Mouse (Mus musculus) bone marrow, adult 2 months (tissue): ENCODE measurements around the gene Vsig2. TPM values are rescaled to one million over a fixed set of nuclear protein-coding genes. Genes with fewer than 3 reads are reported as not detected.

Source experiments
- H3K27ac ChIP-seq: fragments of 200-500 bp; 2 replicates; pipeline ENCODE4 v1.5.1; 2012; ENCODE audit warnings: low read depth, mild to moderate bottlenecking, control low read depth, inconsistent platforms, low read length; ENCODE audit not compliant: control insufficient read depth, poor library complexity, insufficient read depth
- H3K4me1 ChIP-seq: fragments of 200-500 bp; 2 replicates; pipeline ENCODE4 v1.6.1; 2011; ENCODE audit warnings: low read length; ENCODE audit not compliant: control insufficient read depth, insufficient read depth
- H3K4me3 ChIP-seq: fragments of 200-500 bp; replicated peaks from 2 replicates; pipeline ENCODE3; 2011; ENCODE audit warnings: mild to moderate bottlenecking, low read depth, low read length, control low read depth; ENCODE audit not compliant: control insufficient read depth
- CTCF ChIP-seq: fragments of 200-500 bp; IDR thresholded peaks from 2 replicates; pipeline ENCODE4 v1.5.1; 2011; ENCODE audit warnings: low read length, control low read depth; ENCODE audit not compliant: control insufficient read depth, insufficient read depth
- POLR2A ChIP-seq: fragments of 200-500 bp; IDR thresholded peaks from 2 replicates; pipeline ENCODE4 v1.6.1; 2011; ENCODE audit warnings: low read depth, mild to moderate bottlenecking, control low read depth, low read length, borderline replicate concordance; ENCODE audit not compliant: control insufficient read depth
- WGBS: fragments of 180-500 bp; shearing (Covaris S2); methylation state at CpG from one replicate; pipeline ENCODE4 v1.1.7; 2018; 5-methylcytosine and 5-hydroxymethylcytosine counted together
- polyA plus RNA-seq: library from polyadenylated mRNA; stranded (reverse); fragments of >200 nt; gene quantifications from 2 replicates; pipeline ENCODE4 v1.2.4, GENCODE M21; 2011; ENCODE audit warnings: low replicate concordance; ENCODE audit not compliant: missing spikeins, insufficient read depth, insufficient read length

Gene Vsig2
- polyA plus RNA-seq, 1 experiment, result 12.2 TPM

DNA sequence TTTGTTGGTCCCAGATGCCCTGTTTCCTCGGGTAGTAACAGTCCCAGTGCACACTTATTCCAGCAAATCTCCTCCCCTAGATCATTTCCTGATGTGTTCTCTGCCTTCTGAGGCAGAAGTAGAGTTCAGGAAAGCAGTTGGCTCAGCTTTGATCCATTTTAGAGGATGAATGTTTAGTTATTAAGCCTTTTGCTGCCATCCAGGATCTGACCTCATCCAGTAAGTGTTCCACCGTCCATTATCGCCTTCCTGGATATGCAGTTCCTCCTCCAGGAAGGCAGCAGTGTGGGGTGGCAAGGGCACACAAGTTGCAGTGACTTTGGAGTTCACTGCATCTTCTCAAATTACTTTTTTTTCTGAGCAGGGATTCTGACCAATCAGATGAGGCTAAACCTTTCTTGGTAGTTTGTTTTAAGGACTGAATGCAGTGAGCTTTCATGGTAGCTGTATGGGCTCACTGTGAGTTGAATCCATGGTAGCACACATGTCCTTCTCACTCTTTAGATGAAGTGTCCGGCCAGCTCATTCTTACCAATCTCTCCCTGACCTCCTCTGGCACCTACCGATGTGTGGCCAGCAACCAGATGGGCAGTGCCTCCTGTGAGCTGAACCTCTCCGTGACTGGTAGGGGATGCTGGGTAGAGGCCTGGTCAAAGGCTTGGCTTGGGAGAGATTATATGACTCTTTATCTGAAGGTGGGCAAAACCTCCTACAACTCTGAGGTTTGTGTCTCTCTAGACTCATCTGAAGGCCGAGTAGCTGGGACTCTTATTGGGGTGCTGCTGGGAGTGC is 3.0 kb downstream of the Vsig2 start:
- no peak overlapping the region for H3K27ac ChIP-seq
- TF ChIP-seq CTCF, result no peak
- TF ChIP-seq POLR2A, result no peak
- H3K4me1 ChIP-seq, result no peaks in the 10 kb centered on the region
- 70% methylated on average over 7 of the region's 7 CpGs for WGBS
- no peak overlapping the region for H3K4me3 ChIP-seq

GRCm38 (mm10) chr9:37543869-37544440 is 4.9 kb downstream of the Vsig2 start:
- WGBS, result 52% methylated on average over 12 of the region's 12 CpGs
- H3K4me3 ChIP-seq, result no peak overlapping the region
- TF ChIP-seq CTCF, result no peak
- TF ChIP-seq POLR2A, result no peak
- H3K4me1 ChIP-seq, result no peaks in the 10 kb centered on the region
- no peak overlapping the region for H3K27ac ChIP-seq

- H3K4me3 ChIP-seq, result peak overlapping the region; percentile 58
- no peak for TF ChIP-seq POLR2A
- peak; percentile 59 for TF ChIP-seq CTCF
- H3K4me1 ChIP-seq, result no peaks in the 10 kb centered on the region
- WGBS, result 11% methylated on average over 29 of the region's 29 CpGs
- no peak overlapping the region for H3K27ac ChIP-seq
These were observed 5.6 kb downstream of the Vsig2 start for GRCm38 (mm10) chr9:37544447-37545165.

- H3K27ac ChIP-seq, result no peak overlapping the region
- H3K4me3 ChIP-seq, result no peak overlapping the region
- TF ChIP-seq POLR2A (no peak), CTCF (no peak)
- 70% methylated on average over 17 of the region's 17 CpGs for WGBS
- no peaks in the 10 kb centered on the region for H3K4me1 ChIP-seq
These were observed 6.1 kb downstream of the Vsig2 start for GRCm38 (mm10) chr9:37545166-37545610.

- WGBS, result 92% methylated on average over 27 of the region's 27 CpGs
- H3K27ac ChIP-seq, result no peak overlapping the region
- no peaks in the 10 kb centered on the region for H3K4me1 ChIP-seq
- TF ChIP-seq POLR2A (no peak), CTCF (no peak)
- H3K4me3 ChIP-seq, result no peak overlapping the region
These were observed 6.9 kb downstream of the Vsig2 start for GRCm38 (mm10) chr9:37545847-37546452.

DNA sequence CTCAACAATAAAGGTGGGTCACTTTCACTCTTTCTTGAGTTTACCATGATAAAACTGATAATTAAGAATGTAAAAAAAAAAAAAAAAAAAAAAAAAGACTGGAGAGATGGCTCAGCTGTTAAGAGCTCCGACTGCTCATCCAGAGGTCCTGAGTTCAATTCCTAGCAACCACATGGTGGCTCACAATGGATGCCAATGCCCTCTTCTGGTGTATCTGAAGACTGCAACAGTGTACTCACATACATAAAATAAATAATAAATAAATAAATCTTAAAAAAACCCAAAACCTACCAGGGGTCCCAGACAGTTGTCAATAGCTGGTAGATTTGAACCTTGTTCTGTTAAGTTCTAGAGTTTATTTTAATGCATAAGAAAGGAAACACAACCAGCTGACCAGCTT is 7.8 kb downstream of the Vsig2 start:
- TF ChIP-seq CTCF, result no peak
- TF ChIP-seq POLR2A, result no peak
- Histone ChIP-seq H3K4me1 (no peaks in the 10 kb centered on the region), H3K27ac (no peak overlapping the region), H3K4me3 (no peak overlapping the region)
- 54% methylated on average over 1 of the region's 1 CpGs for WGBS

- no peak overlapping the region for H3K4me3 ChIP-seq
- WGBS, result 72% methylated on average over 1 of the region's 1 CpGs
- H3K27ac ChIP-seq, result no peak overlapping the region
- peaks cover 1% of the 10 kb centered on the region; the same call in 1 of the 2 replicates for H3K4me1 ChIP-seq
- no peak for TF ChIP-seq CTCF
- TF ChIP-seq POLR2A, result no peak
These were observed 11.4 kb downstream of the Vsig2 start for GRCm38 (mm10) chr9:37550435-37550834.
